Mouse (Mus musculus) bone marrow, adult 2 months (tissue): ENCODE measurements around the gene Arf6. TPM values are rescaled to one million over a fixed set of nuclear protein-coding genes. Genes with fewer than 3 reads are reported as not detected.
"Not testable (repeated sequence)": the region's sequence is repeated elsewhere in the genome, so short reads cannot be mapped to it uniquely, and the experiment has no call there.

Experiments
- H3K27ac ChIP-seq: fragments of 200-500 bp; 2 replicates; pipeline ENCODE4 v1.5.1; 2012; ENCODE audit warnings: low read depth, mild to moderate bottlenecking, control low read depth, inconsistent platforms, low read length; ENCODE audit not compliant: control insufficient read depth, poor library complexity, insufficient read depth
- H3K4me1 ChIP-seq: fragments of 200-500 bp; 2 replicates; pipeline ENCODE4 v1.6.1; 2011; ENCODE audit warnings: low read length; ENCODE audit not compliant: control insufficient read depth, insufficient read depth
- H3K4me3 ChIP-seq: fragments of 200-500 bp; replicated peaks from 2 replicates; pipeline ENCODE3; 2011; ENCODE audit warnings: mild to moderate bottlenecking, low read depth, low read length, control low read depth; ENCODE audit not compliant: control insufficient read depth
- CTCF ChIP-seq: fragments of 200-500 bp; IDR thresholded peaks from 2 replicates; pipeline ENCODE4 v1.5.1; 2011; ENCODE audit warnings: low read length, control low read depth; ENCODE audit not compliant: control insufficient read depth, insufficient read depth
- POLR2A ChIP-seq: fragments of 200-500 bp; IDR thresholded peaks from 2 replicates; pipeline ENCODE4 v1.6.1; 2011; ENCODE audit warnings: low read depth, mild to moderate bottlenecking, control low read depth, low read length, borderline replicate concordance; ENCODE audit not compliant: control insufficient read depth
- WGBS: fragments of 180-500 bp; shearing (Covaris S2); methylation state at CpG from one replicate; pipeline ENCODE4 v1.1.7; 2018; 5-methylcytosine and 5-hydroxymethylcytosine counted together
- polyA plus RNA-seq: library from polyadenylated mRNA; stranded (reverse); fragments of >200 nt; gene quantifications from 2 replicates; pipeline ENCODE4 v1.2.4, GENCODE M21; 2011; ENCODE audit warnings: low replicate concordance; ENCODE audit not compliant: missing spikeins, insufficient read depth, insufficient read length

Arf6 gene
- polyA plus RNA-seq, 1 experiment = 48.1 TPM

DNA sequence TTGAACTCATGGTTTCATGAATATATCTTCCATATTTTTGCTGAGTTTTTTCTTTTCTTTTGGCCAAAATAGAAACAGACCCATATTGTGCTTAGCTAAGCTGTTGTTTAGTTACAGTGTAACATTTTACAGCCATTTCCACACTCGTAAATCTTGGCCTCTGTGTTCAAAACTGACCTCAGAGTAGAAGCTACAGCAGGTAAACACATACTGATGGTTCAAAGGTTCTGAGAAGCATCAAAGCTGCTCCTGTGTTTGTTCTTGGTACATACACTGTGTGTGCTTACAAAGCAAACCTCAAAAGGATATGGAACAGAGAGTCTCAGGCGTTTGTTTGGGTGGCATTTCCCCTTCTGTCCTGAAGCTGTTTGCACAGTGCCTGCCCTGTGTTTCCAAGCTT is 4.4 kb upstream of the Arf6 start:
- 63% methylated on average over 2 of the region's 2 CpGs for WGBS
- no peak for TF ChIP-seq CTCF
- no peak for TF ChIP-seq POLR2A
- Histone ChIP-seq H3K4me3 (no peak overlapping the region), H3K4me1 (no peaks in the 10 kb centered on the region), H3K27ac (no peak overlapping the region)

DNA sequence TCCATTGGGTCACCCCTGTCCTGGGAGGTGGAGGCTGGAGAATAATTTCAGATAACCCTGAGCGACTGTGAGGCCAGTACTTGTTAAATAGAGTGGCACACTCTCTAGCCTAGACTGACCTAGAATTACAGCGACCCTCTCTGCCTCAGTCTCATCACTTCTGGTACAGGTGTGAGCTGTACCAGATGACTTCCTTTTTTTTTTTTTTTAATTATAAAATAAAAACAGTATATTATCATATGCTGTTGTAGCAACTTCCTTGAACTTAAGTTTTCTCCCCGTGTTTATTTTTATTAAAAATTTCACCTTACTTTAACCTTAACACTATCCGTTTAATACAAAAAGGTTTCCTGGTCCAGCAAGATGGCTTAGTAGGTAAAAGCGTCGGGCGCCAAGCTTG is 1.0 kb upstream of the Arf6 start:
- H3K27ac ChIP-seq = peak overlapping the region; percentile 100
- WGBS = 7% methylated on average over 7 of the region's 7 CpGs
- peak overlapping the region; percentile 79 for H3K4me3 ChIP-seq
- no peaks in the 10 kb centered on the region for H3K4me1 ChIP-seq
- TF ChIP-seq POLR2A = no peak
- TF ChIP-seq CTCF = no peak

DNA sequence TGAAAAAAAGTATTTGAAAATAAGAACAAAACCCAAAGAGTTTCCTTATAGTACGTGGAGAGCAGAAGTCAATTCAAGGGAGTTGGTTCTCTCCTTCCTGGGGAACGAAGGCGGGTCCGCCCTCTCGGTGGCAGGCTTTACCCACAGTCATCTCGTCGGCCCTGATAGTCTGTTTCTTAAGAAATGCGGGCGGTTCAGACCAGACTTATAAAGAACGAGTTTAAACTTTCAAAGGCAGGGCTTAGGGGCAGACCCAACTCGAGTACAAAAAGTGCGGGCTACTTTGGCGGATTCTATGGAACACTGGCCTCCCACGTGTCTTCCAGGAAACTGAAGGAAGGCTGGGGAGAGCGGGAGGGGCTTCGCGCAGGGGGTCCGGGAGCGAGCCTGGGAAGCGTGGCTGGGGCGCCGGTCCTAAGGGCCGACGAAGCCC is 513 bp upstream of the Arf6 start:
- H3K27ac ChIP-seq = peak overlapping the region; percentile 100
- WGBS = under 1% methylated on average over 24 of the region's 24 CpGs
- H3K4me1 ChIP-seq = no peaks in the 10 kb centered on the region
- peak overlapping the region; percentile 79 for H3K4me3 ChIP-seq
- TF ChIP-seq POLR2A (no peak), CTCF (peak; percentile 58; the same call in 1 of the 2 replicates)

DNA sequence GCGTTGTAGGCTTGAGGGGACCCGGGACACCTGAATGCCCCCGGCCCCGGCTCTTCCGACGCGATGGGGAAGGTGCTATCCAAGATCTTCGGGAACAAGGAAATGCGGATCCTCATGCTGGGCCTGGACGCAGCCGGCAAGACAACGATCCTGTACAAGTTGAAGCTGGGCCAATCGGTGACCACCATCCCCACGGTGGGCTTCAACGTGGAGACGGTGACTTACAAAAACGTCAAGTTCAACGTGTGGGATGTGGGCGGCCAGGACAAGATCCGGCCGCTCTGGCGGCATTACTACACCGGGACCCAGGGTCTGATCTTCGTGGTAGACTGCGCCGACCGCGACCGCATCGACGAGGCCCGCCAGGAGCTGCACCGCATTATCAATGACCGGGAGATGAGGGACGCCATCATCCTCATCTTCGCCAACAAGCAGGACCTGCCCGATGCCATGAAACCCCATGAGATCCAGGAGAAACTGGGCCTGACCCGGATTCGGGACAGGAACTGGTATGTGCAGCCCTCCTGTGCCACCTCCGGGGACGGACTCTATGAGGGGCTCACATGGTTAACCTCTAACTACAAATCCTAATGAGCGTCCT is 881 bp downstream of the Arf6 start:
- WGBS = under 1% methylated on average over 42 of the region's 42 CpGs
- Histone ChIP-seq H3K4me3 (peak overlapping the region; percentile 85), H3K4me1 (no peaks in the 10 kb centered on the region), H3K27ac (peak overlapping the region; percentile 100)
- TF ChIP-seq POLR2A (no peak), CTCF (no peak)

DNA sequence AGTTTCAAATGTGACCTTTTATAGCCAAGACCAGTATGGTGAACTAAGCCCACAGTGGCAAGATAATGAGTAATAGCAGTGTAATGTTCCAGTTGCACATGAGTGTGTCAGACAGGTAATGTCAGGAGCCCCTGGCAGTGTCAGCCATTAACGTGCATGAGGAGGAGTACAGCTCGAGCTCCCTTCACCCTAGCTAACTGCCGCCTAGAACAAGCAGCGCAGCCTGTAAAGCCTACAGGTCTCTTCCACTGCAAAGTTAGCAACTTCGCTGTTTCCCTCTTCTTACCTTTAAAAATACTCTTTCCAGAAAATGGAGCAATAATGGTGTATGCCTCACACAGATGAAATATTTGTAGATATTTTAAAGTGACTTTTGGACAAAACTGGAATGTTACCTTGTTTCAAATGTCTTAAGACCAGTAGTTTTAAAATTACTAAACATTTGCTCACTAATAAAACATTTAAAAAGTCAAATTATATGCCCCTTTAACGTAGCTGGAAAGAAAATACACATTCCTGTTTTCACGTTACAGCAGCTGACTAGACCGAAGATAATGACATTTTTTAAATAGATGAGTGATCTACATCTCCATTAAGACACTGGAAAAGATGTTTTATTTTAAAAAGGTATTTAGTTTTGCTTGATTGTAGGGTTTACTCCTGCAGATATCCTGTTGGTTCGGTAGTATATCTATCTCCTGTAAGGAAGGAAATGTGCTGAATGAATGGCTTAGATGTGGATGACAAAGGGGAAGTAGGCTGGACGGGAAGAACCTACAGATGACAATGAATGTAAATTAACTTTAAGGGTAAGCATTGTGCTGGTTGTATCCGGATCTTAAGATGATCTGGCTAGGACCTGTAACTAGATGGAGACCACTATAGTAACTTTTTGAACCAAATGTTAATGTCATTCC is 2.2 kb downstream of the Arf6 start:
- H3K27ac ChIP-seq = no peak overlapping the region

DNA sequence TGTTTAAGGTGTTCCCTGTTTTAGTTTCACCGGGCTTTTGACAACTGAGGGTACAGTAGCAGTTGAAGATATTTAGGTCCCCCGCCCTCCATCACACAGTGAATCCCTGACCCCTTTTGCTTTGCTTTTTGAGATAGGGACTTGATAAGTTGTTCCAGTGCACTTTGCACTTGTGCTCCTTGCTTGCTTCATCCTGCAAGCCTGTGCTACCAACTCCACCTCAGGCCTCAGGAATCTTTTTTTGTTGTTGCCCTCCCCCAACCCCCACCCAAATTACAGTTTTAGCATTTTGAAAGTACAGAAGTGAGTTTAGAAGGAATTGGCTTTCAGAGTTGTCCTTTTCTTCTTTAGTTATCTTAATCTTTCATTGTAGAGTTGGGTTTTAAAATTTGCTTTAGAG is 4.2 kb downstream of the Arf6 start:
- Histone ChIP-seq H3K4me3 (no peak overlapping the region), H3K27ac (no peak overlapping the region), H3K4me1 (no peaks in the 10 kb centered on the region)
- TF ChIP-seq CTCF (no peak), POLR2A (no peak)
- 56% methylated on average over 2 of the region's 2 CpGs for WGBS

More for the DNA sequence above, 2.2 kb downstream of the Arf6 start:
- 7% methylated on average over 11 of the region's 11 CpGs for WGBS
- Histone ChIP-seq H3K4me3 (peak overlapping the region; percentile 85), H3K4me1 (no peaks in the 10 kb centered on the region)
- TF ChIP-seq POLR2A (no peak), CTCF (no peak)

DNA sequence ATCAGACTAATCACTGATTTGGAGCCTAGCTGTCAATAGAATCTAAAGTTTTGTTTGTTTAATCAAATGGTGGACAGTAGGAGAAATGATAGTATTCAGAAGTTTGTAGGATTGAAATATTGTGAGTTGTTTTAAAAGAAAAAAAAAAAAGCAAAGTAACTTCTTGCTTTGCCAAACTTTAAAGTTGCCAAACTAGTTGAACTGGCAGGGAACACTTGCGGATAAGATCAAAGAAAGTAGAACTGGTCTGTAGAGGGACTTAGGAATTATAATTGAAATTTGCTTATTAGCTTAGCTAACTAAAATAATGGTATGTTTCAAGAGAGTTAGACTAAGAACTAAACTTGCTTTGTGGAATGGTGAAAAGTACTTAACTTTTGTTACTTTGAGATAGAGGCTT is 5.2 kb downstream of the Arf6 start:
- Histone ChIP-seq H3K27ac (no peak overlapping the region), H3K4me1 (no peaks in the 10 kb centered on the region), H3K4me3 (no peak overlapping the region)
- WGBS = 94% methylated on average over 1 of the region's 1 CpGs
- TF ChIP-seq CTCF (no peak), POLR2A (no peak)

DNA sequence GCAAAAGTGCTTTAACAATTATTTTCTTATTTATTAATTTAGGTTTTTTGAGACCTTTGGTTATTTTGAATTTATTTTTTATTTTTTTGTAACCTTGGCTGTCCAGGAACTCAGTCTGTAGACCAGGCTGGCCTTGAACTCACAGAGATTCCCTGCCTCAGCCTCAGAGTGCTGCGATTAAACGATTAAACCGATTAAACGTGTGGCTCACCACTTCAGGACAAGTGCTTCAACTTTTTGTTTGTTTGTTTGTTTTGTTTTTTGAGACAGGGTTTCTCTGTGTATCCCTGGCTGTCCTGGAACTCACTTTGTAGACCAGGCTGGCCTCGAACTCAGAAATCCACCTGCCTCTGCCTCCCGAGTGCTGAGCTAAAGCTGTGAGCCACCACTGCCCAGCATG is 5.7 kb downstream of the Arf6 start:
- H3K27ac ChIP-seq, H3K4me3 ChIP-seq, H3K4me1 ChIP-seq: not testable (repeated sequence)
- WGBS = 89% methylated on average over 6 of the region's 6 CpGs
